Mouse (Mus musculus): ENCODE data around the gene Pif1. TPM values are rescaled to one million over a fixed set of nuclear protein-coding genes. Genes with fewer than 3 reads are reported as not detected.

Gene Pif1
- polyA plus RNA-seq, 1 experiment from 2014 or later, result 1.9 TPM

GRCm38 (mm10) chr9:65639065-65639464 lies 52.1 kb downstream of the Pif1 start:
- Histone ChIP-seq H3K9me3 (ENCODE audit: control insufficient read depth, low read length) (no peaks in the 10 kb centered on the region), H3K36me3 (replicated peaks; ENCODE audit: control insufficient read depth, insufficient read depth) (no peaks in the 10 kb centered on the region), H3K4me2 (replicated peaks) (no peak overlapping the region), H3K9ac (no peak overlapping the region), H3K27me3 (ENCODE audit: control insufficient read depth, insufficient read depth, low read length) (no peaks in the 10 kb centered on the region), H3K4me1 (replicated peaks; ENCODE audit: control insufficient read depth, insufficient read depth, low read length) (peaks cover 9% of the 10 kb centered on the region), H3K4me3 (replicated peaks; ENCODE audit: low read length) (no peak overlapping the region), H3K27ac (no peak overlapping the region)
- WGBS, result 57% methylated on average over 5 of the region's 5 CpGs
- DNase-seq (ENCODE audit: low spot score), result no peak
- no peak for ATAC-seq (ENCODE audit: low FRiP score)

- DNase-seq (ENCODE audit: low spot score) (no peak), ATAC-seq (ENCODE audit: low FRiP score) (no peak)
- Histone ChIP-seq H3K27ac (no peak overlapping the region), H3K4me1 (replicated peaks; ENCODE audit: control insufficient read depth, insufficient read depth, low read length) (peaks cover 9% of the 10 kb centered on the region), H3K4me2 (replicated peaks) (no peak overlapping the region), H3K36me3 (replicated peaks; ENCODE audit: control insufficient read depth, insufficient read depth) (no peaks in the 10 kb centered on the region), H3K4me3 (replicated peaks; ENCODE audit: low read length) (no peak overlapping the region), H3K9ac (no peak overlapping the region), H3K27me3 (ENCODE audit: control insufficient read depth, insufficient read depth, low read length) (no peaks in the 10 kb centered on the region), H3K9me3 (ENCODE audit: control insufficient read depth, low read length) (no peaks in the 10 kb centered on the region)
- 11% methylated on average over 5 of the region's 5 CpGs for WGBS
These were observed 54.0 kb downstream of the Pif1 start for GRCm38 (mm10) chr9:65640838-65641410.

DNA sequence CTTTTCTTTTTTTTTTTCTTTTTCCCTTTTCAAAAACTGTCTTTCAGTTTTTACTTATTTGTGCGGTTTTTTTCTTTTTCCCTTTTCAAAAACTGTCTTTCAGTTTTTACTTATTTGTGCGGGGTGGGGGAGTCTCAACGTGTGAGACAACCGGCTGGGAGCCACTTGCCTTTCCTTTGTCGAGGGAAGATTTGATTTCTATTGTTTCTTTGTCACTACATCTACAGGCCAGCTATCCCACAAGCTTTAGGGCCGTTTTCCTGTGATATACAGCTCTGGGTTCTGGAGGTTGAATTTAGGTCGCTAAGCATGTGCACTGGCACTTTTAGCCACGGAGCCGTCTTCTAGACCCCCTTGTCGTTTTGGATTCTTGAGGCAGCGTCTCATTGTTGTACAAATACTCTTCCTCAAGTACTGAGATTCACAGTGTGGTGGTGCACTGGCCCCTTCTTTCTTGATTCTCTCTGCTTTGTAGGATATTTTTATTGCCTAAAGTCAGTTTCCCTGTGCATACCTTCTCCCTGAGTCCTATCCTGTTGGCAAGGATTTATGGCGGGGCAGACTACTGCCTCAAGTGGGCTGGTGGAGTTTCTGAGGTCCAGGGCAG lies 54.6 kb downstream of the Pif1 start:
- H3K9ac ChIP-seq, result no peak overlapping the region
- no peaks in the 10 kb centered on the region for H3K9me3 ChIP-seq (ENCODE audit: control insufficient read depth, low read length)
- WGBS, result 8% methylated on average over 12 of the region's 12 CpGs
- no peaks in the 10 kb centered on the region for H3K27me3 ChIP-seq (ENCODE audit: control insufficient read depth, insufficient read depth, low read length)
- peak overlapping the region; percentile 28; the same call in 1 of the 2 replicates for H3K4me2 ChIP-seq (replicated peaks)
- H3K4me1 ChIP-seq (replicated peaks; ENCODE audit: control insufficient read depth, insufficient read depth, low read length), result peaks cover 9% of the 10 kb centered on the region
- no peak for ATAC-seq (ENCODE audit: low FRiP score)
- H3K36me3 ChIP-seq (replicated peaks; ENCODE audit: control insufficient read depth, insufficient read depth), result no peaks in the 10 kb centered on the region
- no peak overlapping the region for H3K27ac ChIP-seq
- DNase-seq (ENCODE audit: low spot score), result no peak
- H3K4me3 ChIP-seq (replicated peaks; ENCODE audit: low read length), result no peak overlapping the region

- no peak overlapping the region for H3K27ac ChIP-seq
- H3K36me3 ChIP-seq (replicated peaks; ENCODE audit: control insufficient read depth, insufficient read depth), result no peaks in the 10 kb centered on the region
- no peaks in the 10 kb centered on the region for H3K27me3 ChIP-seq (ENCODE audit: control insufficient read depth, insufficient read depth, low read length)
- no peak for DNase-seq (ENCODE audit: low spot score)
- peaks cover 9% of the 10 kb centered on the region for H3K4me1 ChIP-seq (replicated peaks; ENCODE audit: control insufficient read depth, insufficient read depth, low read length)
- H3K9me3 ChIP-seq (ENCODE audit: control insufficient read depth, low read length), result no peaks in the 10 kb centered on the region
- no peak overlapping the region for H3K9ac ChIP-seq
- H3K4me3 ChIP-seq (replicated peaks; ENCODE audit: low read length), result no peak overlapping the region
- H3K4me2 ChIP-seq (replicated peaks), result no peak overlapping the region
- no peak for ATAC-seq (ENCODE audit: low FRiP score)
These were observed 55.6 kb downstream of the Pif1 start for GRCm38 (mm10) chr9:65642546-65642945.

DNA sequence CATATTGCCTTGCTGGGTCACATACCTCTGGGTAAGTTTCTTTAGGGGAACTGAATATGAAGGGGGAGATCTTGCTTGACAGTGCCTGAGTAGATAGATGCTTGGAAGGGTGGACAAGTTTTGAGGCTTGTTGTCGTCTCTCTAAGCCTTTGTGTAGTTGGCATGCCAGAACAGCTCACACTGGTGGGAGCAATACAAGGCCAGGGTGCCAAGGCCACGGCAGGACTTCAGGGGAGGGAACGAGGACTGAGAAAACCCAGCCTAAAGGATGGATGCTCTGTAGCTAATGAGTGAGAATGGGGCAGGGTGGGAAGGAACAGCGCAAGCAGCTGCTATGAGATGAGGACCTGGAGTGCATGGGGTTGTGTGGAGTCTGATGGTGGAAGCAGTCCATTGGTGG lies 58.0 kb downstream of the Pif1 start:
- H3K36me3 ChIP-seq (replicated peaks; ENCODE audit: control insufficient read depth, insufficient read depth), result no peaks in the 10 kb centered on the region
- ATAC-seq (ENCODE audit: low FRiP score), result no peak
- H3K9ac ChIP-seq, result no peak overlapping the region
- DNase-seq (ENCODE audit: low spot score), result no peak
- peaks cover 9% of the 10 kb centered on the region for H3K4me1 ChIP-seq (replicated peaks; ENCODE audit: control insufficient read depth, insufficient read depth, low read length)
- no peak overlapping the region for H3K4me3 ChIP-seq (replicated peaks; ENCODE audit: low read length)
- H3K27me3 ChIP-seq (ENCODE audit: control insufficient read depth, insufficient read depth, low read length), result no peaks in the 10 kb centered on the region
- H3K4me2 ChIP-seq (replicated peaks), result no peak overlapping the region
- 92% methylated on average over 4 of the region's 4 CpGs for WGBS
- H3K9me3 ChIP-seq (ENCODE audit: control insufficient read depth, low read length), result no peaks in the 10 kb centered on the region
- H3K27ac ChIP-seq, result no peak overlapping the region

Other genes starting within 250 kb of the Pif1 start
- gene Pdcd7, start 241.1 kb upstream of the Pif1 start, polyA plus RNA-seq (2014; fragmentation: Nextera tagmentation; extraction: Ambion mirVana), result 10.7 and 13.3 TPM in 2 replicates
- gene Ubap1l, start 226.1 kb upstream of the Pif1 start, polyA plus RNA-seq (2014; fragmentation: Nextera tagmentation; extraction: Ambion mirVana), result 2.8 and 4.2 TPM in 2 replicates
- 0.52 and 0.70 TPM in 2 replicates for gene Kbtbd13, start 195.5 kb upstream of the Pif1 start, polyA plus RNA-seq (2014; fragmentation: Nextera tagmentation; extraction: Ambion mirVana)
- gene Rasl12, start 188.7 kb upstream of the Pif1 start, polyA plus RNA-seq (2014; fragmentation: Nextera tagmentation; extraction: Ambion mirVana), result 7.6 and 7.9 TPM in 2 replicates
- gene Slc51b, start 164.2 kb upstream of the Pif1 start, polyA plus RNA-seq (2014; fragmentation: Nextera tagmentation; extraction: Ambion mirVana), result not detected in 2 replicates
- gene Mtfmt, start 151.4 kb upstream of the Pif1 start, polyA plus RNA-seq (2014; fragmentation: Nextera tagmentation; extraction: Ambion mirVana), result 22.0 and 23.7 TPM in 2 replicates
- 126 and 133 TPM in 2 replicates for gene Spg21, start 126.2 kb upstream of the Pif1 start, polyA plus RNA-seq (2014; fragmentation: Nextera tagmentation; extraction: Ambion mirVana)
- 0.38 and 1.0 TPM in 2 replicates for gene Ankdd1a, start 67.0 kb upstream of the Pif1 start, polyA plus RNA-seq (2014; fragmentation: Nextera tagmentation; extraction: Ambion mirVana)
- gene Plekho2, start 7.1 kb upstream of the Pif1 start, polyA plus RNA-seq (2014; fragmentation: Nextera tagmentation; extraction: Ambion mirVana), result 4.4 and 4.6 TPM in 2 replicates
- 4.0 and 4.7 TPM in 2 replicates for gene Rbpms2, start 42.5 kb downstream of the Pif1 start, polyA plus RNA-seq (2014; fragmentation: Nextera tagmentation; extraction: Ambion mirVana)
- gene Oaz2, start 80.8 kb downstream of the Pif1 start, polyA plus RNA-seq (2014; fragmentation: Nextera tagmentation; extraction: Ambion mirVana), result 280 and 287 TPM in 2 replicates
- gene Zfp609, start 240.4 kb downstream of the Pif1 start, polyA plus RNA-seq (2014; fragmentation: Nextera tagmentation; extraction: Ambion mirVana), result 8.0 and 8.8 TPM in 2 replicates

Measured in hindbrain, embryonic 14.5 days (tissue).